Mouse (Mus musculus): ENCODE measurements at regions not wholly inside any gene's neighbourhood (a gene's known extent, or its start where the extent isn't known, plus 50 kb on each side); places are given as distances from the start of the nearest gene placed in this dataset.
"Not testable (repeated sequence)": the region's sequence is repeated elsewhere in the genome, so short reads cannot be mapped to it uniquely, and the experiment has no call there.

DNA sequence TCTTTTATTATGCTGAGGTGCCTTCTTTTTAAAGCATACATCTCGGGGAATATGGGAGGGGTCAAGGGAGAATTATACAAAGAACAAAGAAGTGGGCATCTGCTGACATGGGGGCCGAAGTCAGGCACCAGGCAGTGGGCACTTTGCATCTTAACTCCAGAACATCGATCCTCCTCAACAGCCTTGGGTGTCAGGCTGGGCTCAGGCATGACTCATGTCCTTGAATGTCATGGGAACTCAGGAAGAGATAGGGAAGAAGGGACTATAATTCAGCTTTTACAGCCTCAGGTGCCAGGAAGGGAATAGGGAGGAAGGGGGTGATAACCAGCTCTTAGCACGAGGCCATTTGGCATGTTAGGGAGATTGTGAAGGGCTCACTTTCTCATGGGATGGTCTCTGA lies 85.6 kb upstream of the Ptprz1 start:
- DNase-seq (ENCODE audit: extremely low spot score, low spot score) = not testable (repeated sequence)

DNA sequence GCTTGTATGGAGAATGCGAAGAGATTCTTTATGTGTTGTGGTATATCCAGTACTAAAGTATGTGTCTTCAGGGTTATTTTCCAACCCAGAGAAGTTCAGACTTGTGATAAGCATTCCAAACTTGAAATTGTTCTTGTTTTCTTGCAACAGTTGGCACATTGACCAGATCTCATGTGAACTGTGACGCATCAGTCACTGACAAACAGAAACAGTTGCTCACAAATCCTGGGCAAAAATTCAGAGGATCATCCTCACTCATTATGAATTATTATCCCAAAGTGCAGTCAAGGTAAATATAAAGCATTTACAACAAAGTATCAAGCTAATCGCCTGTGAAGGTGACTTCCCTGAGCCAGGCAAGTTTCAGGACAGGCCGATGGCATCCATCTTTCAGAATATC lies 83.5 kb upstream of the Ptprz1 start:
- DNase-seq (ENCODE audit: extremely low spot score, low spot score) = no peak

GRCm38 (mm10) chr6:22792601-22793000 lies 82.7 kb upstream of the Ptprz1 start:
- no peak for DNase-seq (ENCODE audit: extremely low spot score, low spot score)

GRCm38 (mm10) chr6:22794071-22794721 lies 81.1 kb upstream of the Ptprz1 start:
- DNase-seq (ENCODE audit: extremely low spot score, low spot score) = peak; percentile 16

- DNase-seq (ENCODE audit: extremely low spot score, low spot score) = no peak
These were observed 80.5 kb upstream of the Ptprz1 start for GRCm38 (mm10) chr6:22794755-22795154.

- DNase-seq (ENCODE audit: extremely low spot score, low spot score) = no peak
These were observed 79.9 kb upstream of the Ptprz1 start for GRCm38 (mm10) chr6:22795291-22795860.

- no peak for DNase-seq (ENCODE audit: extremely low spot score, low spot score)
These were observed 73.4 kb upstream of the Ptprz1 start for GRCm38 (mm10) chr6:22801908-22802307.

DNA sequence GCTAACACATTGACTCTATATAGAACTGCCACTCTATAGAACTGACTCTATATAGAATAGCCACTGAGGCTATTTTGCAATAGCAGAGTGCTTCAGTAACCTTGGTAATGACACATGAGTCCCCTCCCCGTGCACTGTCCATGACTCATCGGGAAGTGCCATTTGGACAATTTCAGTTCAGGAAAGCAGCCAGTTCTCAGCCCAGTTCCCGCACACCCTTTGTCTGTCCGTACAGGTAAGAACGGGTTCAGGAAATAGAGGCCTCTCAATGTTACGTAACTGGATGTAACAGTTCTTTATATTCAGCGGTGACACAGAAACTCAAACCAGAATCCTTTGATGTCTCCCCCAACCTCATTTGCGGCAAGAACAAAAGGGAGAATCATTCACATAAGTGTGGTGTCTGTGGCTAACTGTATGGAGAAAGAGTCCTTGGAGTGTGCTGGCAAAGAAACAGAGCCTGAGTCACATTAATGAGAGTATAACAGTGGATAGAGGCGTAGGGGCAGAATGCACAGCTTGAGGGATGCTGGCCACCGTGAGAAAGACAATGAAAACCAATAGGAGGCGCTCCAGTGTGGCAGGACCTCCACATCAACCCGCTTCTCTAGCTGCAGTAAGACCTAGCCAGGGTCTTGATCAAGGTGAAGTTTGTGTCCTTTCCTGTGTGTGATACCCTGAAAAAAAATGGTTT lies 72.8 kb upstream of the Ptprz1 start:
- DNase-seq (ENCODE audit: extremely low spot score, low spot score) = no peak

GRCm38 (mm10) chr6:22803886-22804285 lies 71.4 kb upstream of the Ptprz1 start:
- DNase-seq (ENCODE audit: extremely low spot score, low spot score) = no peak

GRCm38 (mm10) chr6:22825086-22825768 lies 50.1 kb upstream of the Ptprz1 start:
- no peak for DNase-seq (ENCODE audit: extremely low spot score, low spot score)

Data from neural tube, embryonic 10.5 days (tissue).